Mouse (Mus musculus): ENCODE measurements around the gene Col11a1. TPM values are rescaled to one million over a fixed set of nuclear protein-coding genes. Genes with fewer than 3 reads are reported as not detected.

Gene Col11a1
- polyA plus RNA-seq (2015; fragmentation: Nextera tagmentation; extraction: Ambion mirVana), result 9.4 and 15.6 TPM in 2 replicates

DNA sequence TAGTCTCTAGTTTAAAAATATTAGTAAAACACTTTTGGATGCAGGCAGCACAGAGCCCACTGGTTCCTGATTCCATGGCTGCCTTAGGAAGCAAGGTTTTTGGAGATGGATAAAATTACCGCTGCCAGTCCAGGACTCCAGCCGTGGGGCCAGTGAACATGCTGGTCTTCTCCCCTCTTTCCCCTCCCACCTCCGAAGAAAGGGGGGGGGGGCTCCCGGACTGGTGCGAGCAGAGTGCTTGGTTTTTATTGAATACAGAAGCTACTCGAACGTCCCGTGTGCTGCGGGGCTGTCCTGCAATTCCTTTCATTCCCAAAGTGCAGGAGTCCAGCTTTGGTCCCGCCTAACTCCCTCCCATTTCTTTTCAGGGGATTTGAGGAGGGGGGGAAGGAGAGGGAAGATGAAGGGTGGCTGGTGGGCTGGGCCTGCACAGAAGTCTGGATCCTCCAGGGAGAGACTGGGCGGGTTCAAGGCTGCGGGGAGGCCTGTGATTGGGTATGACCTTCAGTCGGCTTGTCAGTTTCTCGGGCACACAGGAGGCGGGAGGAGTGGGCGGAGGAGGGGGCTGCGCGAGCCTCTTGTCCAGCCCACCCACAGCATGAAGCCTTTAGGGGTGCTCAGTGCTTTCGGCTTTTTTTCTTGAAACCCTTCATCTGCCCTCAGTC lies at the start of gene Col11a1:
Gene Col11a1, plus strand, starts transcription at position 570 of the 665 bp plus-strand sequence.
- peak within 1 kb of the TSS; percentile 41 for H3K9ac ChIP-seq
- H3K36me3 ChIP-seq, result no peaks in the 10 kb centered on the region
- H3K4me2 ChIP-seq, result peak within 1 kb of the TSS; percentile 88
- peak; percentile 100 for ATAC-seq (replicated peaks; ENCODE audit: low FRiP score)
- H3K27ac ChIP-seq, result peak within 1 kb of the TSS; percentile 54
- H3K4me3 ChIP-seq (replicated peaks), result peak within 1 kb of the TSS; percentile 67
- under 1% methylated on average over 19 of the region's 19 CpGs for WGBS
- H3K27me3 ChIP-seq, result no peaks in the 10 kb centered on the region
- no peaks in the 10 kb centered on the region for H3K9me3 ChIP-seq (replicated peaks)
- peaks cover 18% of the 10 kb centered on the region for H3K4me1 ChIP-seq

DNA sequence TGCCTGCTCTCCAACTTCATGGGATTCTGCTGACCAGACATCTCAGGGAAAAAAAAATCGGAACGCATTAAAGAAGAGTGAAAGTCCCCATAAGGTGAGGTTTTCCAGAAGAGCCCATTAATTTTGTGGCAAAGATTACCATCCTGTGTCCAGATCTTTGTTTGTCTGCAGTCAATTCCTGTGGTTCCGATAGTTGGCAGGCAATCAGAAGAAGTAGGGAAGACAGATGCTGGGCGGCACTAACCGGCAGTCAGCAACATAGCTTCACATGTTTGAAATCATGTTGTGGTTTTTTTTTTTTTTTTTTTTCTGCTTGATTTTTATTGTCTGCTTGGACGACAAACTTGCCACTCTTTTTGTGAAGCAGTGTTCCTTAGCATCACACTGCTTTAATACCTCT lies 39.4 kb upstream of the Col11a1 start:
- Histone ChIP-seq H3K4me2 (no peak overlapping the region), H3K4me3 (replicated peaks) (no peak overlapping the region), H3K27me3 (no peaks in the 10 kb centered on the region), H3K4me1 (no peaks in the 10 kb centered on the region), H3K27ac (no peak overlapping the region), H3K36me3 (no peaks in the 10 kb centered on the region), H3K9me3 (replicated peaks) (no peaks in the 10 kb centered on the region), H3K9ac (no peak overlapping the region)
- WGBS, result 82% methylated on average over 6 of the region's 6 CpGs
- ATAC-seq (replicated peaks; ENCODE audit: low FRiP score), result no peak

DNA sequence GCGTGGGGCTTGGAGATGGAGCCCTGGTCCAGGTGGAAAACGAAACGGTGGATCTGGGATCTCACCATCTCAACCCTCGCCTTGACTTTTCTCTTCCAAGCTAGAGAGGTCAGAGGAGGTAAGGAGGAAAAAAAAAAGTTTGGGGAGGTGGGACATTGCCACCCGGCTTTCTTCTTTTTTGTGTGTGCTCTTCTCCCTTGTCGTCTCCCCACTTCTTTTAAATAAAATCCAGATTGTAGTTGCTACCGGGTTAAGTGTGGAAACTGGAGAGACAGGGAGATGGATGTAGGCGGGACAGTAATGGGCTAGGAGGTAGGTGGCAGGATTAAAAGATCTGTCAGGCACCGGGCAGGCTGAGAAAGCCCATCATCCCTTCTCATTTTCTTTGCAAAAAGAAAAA lies 546 bp downstream of the Col11a1 start:
- no peaks in the 10 kb centered on the region for H3K36me3 ChIP-seq
- WGBS, result under 1% methylated on average over 9 of the region's 9 CpGs
- H3K9ac ChIP-seq, result peak overlapping the region; percentile 41
- no peak overlapping the region for H3K27ac ChIP-seq
- peaks cover 18% of the 10 kb centered on the region for H3K4me1 ChIP-seq
- H3K9me3 ChIP-seq (replicated peaks), result no peaks in the 10 kb centered on the region
- no peaks in the 10 kb centered on the region for H3K27me3 ChIP-seq
- H3K4me2 ChIP-seq, result peak overlapping the region; percentile 88
- peak overlapping the region; percentile 67 for H3K4me3 ChIP-seq (replicated peaks)
- no peak for ATAC-seq (replicated peaks; ENCODE audit: low FRiP score)

DNA sequence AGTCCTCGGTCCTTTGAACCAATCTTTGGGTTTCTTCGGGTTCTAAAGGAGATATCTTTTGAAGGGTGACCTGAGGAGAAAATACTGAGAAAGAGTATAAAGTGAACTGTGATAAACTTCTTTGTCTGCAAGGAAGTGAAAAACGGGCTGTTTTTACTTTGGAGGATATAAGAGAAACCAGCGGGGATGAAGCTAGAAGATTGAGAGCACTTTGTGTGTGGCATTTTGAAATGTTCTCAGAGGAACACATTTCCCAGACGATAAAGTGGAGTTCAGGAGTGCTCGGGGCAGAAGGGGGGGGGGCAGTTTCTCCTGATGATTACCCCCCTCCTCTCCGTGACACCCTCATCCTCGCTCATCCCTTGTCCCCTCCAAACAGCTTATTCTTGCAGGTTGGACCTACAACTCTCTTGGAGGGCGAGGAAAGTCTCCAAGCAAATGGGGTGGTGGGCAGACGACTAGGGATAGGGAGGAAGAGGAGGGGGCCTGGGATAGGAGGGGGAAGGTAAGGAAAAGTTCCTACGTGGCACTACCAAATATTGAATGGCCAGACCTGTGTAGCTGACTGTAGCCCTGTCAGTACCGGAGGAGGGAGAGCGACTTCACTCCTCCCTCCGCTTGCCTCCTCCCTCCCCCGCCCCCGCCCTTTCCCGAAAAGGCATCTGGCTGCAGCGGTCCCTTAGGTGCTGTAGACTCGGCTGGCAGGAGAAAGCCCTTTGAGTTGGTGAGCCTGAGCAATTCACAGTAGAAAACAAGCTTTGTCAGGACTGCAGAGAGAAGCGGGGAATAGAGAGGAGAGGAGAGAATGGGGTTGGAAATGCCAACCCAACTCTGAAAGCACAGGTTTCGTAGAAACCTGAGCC lies 1.2 kb downstream of the Col11a1 start:
- WGBS, result under 1% methylated on average over 21 of the region's 21 CpGs
- no peaks in the 10 kb centered on the region for H3K9me3 ChIP-seq (replicated peaks)
- H3K4me2 ChIP-seq, result peak overlapping the region; percentile 88
- peaks cover 18% of the 10 kb centered on the region for H3K4me1 ChIP-seq
- H3K27me3 ChIP-seq, result no peaks in the 10 kb centered on the region
- ATAC-seq (replicated peaks; ENCODE audit: low FRiP score), result peak; percentile 52
- H3K4me3 ChIP-seq (replicated peaks), result peak overlapping the region; percentile 67
- H3K9ac ChIP-seq, result 0 out of 2 replicates have a peak overlapping the region, but pooled peaks have one; percentile 4
- no peaks in the 10 kb centered on the region for H3K36me3 ChIP-seq
- no peak overlapping the region for H3K27ac ChIP-seq

DNA sequence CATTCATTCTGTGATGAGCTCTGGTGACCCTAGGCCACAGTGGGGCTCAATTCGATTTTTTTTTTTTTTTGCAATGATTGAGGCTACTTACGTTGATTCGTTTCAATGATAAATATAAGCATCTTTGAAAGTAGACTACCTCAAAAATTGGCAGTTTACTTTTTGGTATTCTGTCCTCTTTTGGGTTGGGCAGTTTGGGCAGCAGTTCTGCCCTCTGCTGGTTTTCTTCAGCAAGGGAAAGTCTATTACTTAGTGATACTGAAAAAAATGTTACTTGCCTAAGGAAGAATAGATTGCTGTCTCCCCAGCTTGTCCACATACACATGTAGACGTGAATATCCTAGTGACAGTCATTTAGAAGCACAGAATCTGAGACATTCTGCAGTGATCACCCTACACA lies 2.0 kb downstream of the Col11a1 start:
- Histone ChIP-seq H3K4me2 (peak overlapping the region; percentile 88), H3K36me3 (no peaks in the 10 kb centered on the region), H3K4me1 (peaks cover 18% of the 10 kb centered on the region), H3K9me3 (replicated peaks) (no peaks in the 10 kb centered on the region), H3K27me3 (no peaks in the 10 kb centered on the region), H3K4me3 (replicated peaks) (peak overlapping the region; percentile 67), H3K9ac (0 out of 2 replicates have a peak overlapping the region, but pooled peaks have one; percentile 4), H3K27ac (no peak overlapping the region)
- WGBS, result 2% methylated on average over 4 of the region's 4 CpGs
- no peak for ATAC-seq (replicated peaks; ENCODE audit: low FRiP score)

DNA sequence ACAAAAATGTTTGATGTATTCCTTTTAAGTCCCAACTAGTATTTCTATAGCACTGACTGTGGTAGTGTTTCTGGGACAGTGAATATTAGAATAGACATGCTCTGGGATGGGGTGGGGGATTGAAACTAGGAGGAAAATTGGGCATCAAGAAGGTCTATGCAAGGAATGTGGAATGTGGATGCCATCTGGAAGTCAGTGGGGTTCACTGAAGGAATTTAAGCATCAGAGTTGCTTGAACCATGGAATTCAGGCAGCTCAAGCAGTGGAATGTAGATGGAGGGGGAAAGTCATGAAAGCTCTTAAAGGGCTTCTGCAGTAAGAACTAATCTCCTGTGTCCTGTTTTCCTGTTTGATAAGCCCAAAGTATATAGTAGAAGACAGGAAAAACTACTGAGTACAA lies 22.1 kb downstream of the Col11a1 start:
- H3K4me1 ChIP-seq, result no peaks in the 10 kb centered on the region
- no peaks in the 10 kb centered on the region for H3K9me3 ChIP-seq (replicated peaks)
- no peaks in the 10 kb centered on the region for H3K36me3 ChIP-seq
- ATAC-seq (replicated peaks; ENCODE audit: low FRiP score), result no peak
- no peak overlapping the region for H3K4me3 ChIP-seq (replicated peaks)
- H3K27me3 ChIP-seq, result no peaks in the 10 kb centered on the region
- no peak overlapping the region for H3K9ac ChIP-seq
- no peak overlapping the region for H3K27ac ChIP-seq
- no peak overlapping the region for H3K4me2 ChIP-seq

DNA sequence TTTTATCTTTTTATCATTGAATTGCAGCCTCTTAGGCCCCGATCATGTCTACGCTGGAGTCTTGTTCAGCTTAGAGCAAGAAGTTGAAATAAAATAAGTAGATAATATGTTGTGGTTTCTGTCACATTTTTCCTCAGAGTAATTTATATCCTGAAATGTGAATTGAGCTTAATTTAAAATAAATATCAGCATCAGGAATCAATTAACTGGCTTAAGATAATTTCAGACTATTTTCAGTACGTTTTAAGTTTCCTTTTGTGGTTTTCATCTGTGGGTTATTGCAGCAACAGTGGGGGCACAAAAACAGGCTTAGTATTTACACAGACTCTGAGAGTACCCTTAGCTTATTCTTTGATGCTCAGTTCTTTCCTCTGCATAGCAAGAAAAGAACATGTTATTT lies 23.2 kb downstream of the Col11a1 start:
- no peaks in the 10 kb centered on the region for H3K9me3 ChIP-seq (replicated peaks)
- H3K4me2 ChIP-seq, result no peak overlapping the region
- H3K4me1 ChIP-seq, result no peaks in the 10 kb centered on the region
- H3K27me3 ChIP-seq, result no peaks in the 10 kb centered on the region
- no peak overlapping the region for H3K27ac ChIP-seq
- no peak overlapping the region for H3K9ac ChIP-seq
- H3K36me3 ChIP-seq, result no peaks in the 10 kb centered on the region
- ATAC-seq (replicated peaks; ENCODE audit: low FRiP score), result no peak
- no peak overlapping the region for H3K4me3 ChIP-seq (replicated peaks)
- WGBS, result 64% methylated on average over 3 of the region's 3 CpGs

DNA sequence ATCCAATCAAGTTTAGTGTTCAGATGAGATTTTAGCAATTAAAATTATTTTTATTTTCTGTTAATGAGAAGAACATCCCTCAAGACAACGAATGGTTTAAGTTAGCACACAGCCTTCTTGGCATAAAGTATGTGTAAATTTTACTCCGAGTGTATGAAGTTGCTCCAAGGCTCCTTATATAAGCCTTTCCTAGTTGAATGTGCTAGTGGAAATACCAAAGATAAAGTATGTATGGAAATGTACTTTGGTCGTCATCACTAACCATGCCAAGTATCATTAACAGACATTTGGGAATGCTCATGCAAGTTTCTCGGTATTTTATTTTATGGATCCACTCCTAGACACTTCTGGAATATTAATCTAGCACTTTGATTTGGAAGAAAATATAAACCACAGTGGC lies 34.8 kb downstream of the Col11a1 start:
- ATAC-seq (replicated peaks; ENCODE audit: low FRiP score), result no peak
- H3K27me3 ChIP-seq, result no peaks in the 10 kb centered on the region
- H3K4me3 ChIP-seq (replicated peaks), result no peak overlapping the region
- no peak overlapping the region for H3K4me2 ChIP-seq
- H3K9me3 ChIP-seq (replicated peaks), result no peaks in the 10 kb centered on the region
- H3K4me1 ChIP-seq, result no peaks in the 10 kb centered on the region
- WGBS, result 71% methylated on average over 4 of the region's 4 CpGs
- H3K9ac ChIP-seq, result no peak overlapping the region
- H3K36me3 ChIP-seq, result no peaks in the 10 kb centered on the region
- H3K27ac ChIP-seq, result no peak overlapping the region

DNA sequence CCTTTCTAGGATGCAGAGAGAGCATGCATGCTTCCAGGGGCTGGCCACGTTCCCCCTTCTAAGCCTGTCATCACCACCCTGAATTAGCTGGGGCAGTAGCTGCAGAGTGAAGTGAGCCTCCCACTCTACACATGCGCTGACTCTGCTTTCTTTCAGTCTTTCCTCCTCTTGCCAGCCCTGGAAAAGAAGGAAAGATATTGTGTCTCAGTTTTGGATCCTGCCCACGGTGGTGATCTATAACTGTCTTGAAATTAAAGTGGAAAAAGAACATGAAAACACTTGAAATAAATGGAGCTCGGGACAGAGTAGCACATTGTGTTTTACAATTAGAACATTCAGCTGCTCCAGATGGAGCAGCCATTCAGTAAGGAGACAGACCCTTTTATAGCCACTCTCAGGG lies 35.2 kb downstream of the Col11a1 start:
- Histone ChIP-seq H3K4me3 (replicated peaks) (no peak overlapping the region), H3K36me3 (no peaks in the 10 kb centered on the region), H3K27me3 (no peaks in the 10 kb centered on the region), H3K4me1 (no peaks in the 10 kb centered on the region), H3K4me2 (no peak overlapping the region), H3K27ac (no peak overlapping the region), H3K9ac (no peak overlapping the region), H3K9me3 (replicated peaks) (no peaks in the 10 kb centered on the region)
- WGBS, result 43% methylated on average over 4 of the region's 4 CpGs
- no peak for ATAC-seq (replicated peaks; ENCODE audit: low FRiP score)

DNA sequence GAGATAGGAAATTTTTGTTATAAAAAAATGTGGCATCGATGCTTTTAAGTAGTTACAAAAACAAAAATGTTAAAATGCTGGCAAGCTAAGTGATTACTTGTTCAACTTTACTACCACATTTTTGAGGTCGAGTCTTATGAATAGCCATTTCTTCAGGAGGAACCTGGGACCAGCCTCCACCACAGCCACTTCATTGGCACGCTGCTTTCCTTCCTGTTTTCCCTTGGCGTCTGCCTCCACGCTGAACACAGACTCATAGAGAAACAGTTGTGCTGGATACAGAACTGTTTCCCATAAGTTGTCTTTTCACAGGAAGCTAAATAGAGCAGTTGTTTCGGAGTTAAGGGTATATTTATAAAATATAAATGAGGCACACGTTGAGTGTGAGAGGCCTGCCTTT lies 69.0 kb downstream of the Col11a1 start:
- Histone ChIP-seq H3K27me3 (no peaks in the 10 kb centered on the region), H3K9me3 (replicated peaks) (no peaks in the 10 kb centered on the region), H3K4me3 (replicated peaks) (no peak overlapping the region), H3K27ac (no peak overlapping the region), H3K4me2 (no peak overlapping the region), H3K9ac (no peak overlapping the region), H3K36me3 (no peaks in the 10 kb centered on the region), H3K4me1 (no peaks in the 10 kb centered on the region)
- WGBS, result 79% methylated on average over 7 of the region's 7 CpGs
- no peak for ATAC-seq (replicated peaks; ENCODE audit: low FRiP score)

DNA sequence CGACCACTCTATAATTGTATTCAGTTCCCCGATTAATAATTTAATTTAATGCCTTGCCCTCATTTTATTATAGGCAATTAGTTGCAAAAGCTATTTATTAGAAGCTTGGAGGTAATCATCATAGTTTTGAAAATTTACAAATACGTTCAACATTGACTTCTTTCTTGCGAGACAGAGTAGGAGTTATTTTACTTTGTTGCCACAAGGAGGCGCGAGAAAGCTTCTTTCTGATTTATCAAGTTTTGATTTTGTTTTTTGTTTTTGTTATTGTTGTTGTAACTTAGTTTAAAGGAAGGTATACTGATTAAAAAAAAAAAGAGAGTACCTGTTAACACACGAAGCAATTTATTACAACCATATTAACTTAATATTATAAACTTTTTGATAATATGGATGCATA lies 76.8 kb downstream of the Col11a1 start:
- Histone ChIP-seq H3K4me3 (replicated peaks) (no peak overlapping the region), H3K36me3 (no peaks in the 10 kb centered on the region), H3K9ac (no peak overlapping the region), H3K27ac (no peak overlapping the region), H3K27me3 (no peaks in the 10 kb centered on the region), H3K4me2 (no peak overlapping the region), H3K9me3 (replicated peaks) (no peaks in the 10 kb centered on the region), H3K4me1 (no peaks in the 10 kb centered on the region)
- 24% methylated on average over 7 of the region's 7 CpGs for whole genome bisulfite sequencing
- no peak for ATAC-seq (replicated peaks; ENCODE audit: low FRiP score)

DNA sequence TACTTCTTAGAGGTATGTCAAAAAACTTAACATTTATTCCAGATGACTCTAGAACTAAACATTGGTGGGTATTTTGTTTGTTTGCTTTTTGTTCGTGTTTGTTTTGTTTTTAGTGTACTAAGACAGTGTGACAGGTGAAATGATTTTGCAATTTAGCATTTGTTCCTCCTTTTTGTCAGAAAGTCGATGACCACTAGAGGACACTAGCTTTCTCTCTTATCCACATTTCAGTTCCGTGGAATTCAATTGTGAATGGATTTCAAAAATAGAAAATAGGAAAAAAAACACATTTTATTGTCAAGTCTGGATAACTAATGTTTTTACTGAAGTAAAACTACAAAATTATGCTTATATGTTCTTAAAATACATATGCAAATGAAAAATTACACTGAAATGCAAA lies 116.8 kb downstream of the Col11a1 start:
- Histone ChIP-seq H3K4me2 (no peak overlapping the region), H3K4me1 (no peaks in the 10 kb centered on the region), H3K36me3 (no peaks in the 10 kb centered on the region), H3K27ac (no peak overlapping the region), H3K9me3 (replicated peaks) (no peaks in the 10 kb centered on the region), H3K27me3 (no peaks in the 10 kb centered on the region), H3K4me3 (replicated peaks) (no peak overlapping the region), H3K9ac (no peak overlapping the region)
- WGBS, result 22% methylated on average over 3 of the region's 3 CpGs
- no peak for ATAC-seq (replicated peaks; ENCODE audit: low FRiP score)

All from kidney, embryonic 15.5 days (tissue).